In genomic region chr10:85467393-85467792, GRCm38 (mm10) we compare ENCODE assay signal across 14 mouse cellular contexts.
"Had no signal": no experiment of that assay in that cellular context is flagged by ENCODE, and none has a peak within 500 bp of the region (broad histone marks: within the 10 kb centered on the region; RNA-seq: fewer than 3 reads in every experiment).

No protein-coding gene starts in this region.

- H3K4me3 ChIP-seq: lung, embryonic 15.5 days; megakaryocyte, embryonic 14.5 days; midbrain, embryonic 12.5 days; neural tube, embryonic 12.5 days; stomach, embryonic 15.5 days had no signal

- H3K27ac ChIP-seq: lung, embryonic 15.5 days; macrophage; midbrain, embryonic 12.5 days; neural tube, embryonic 12.5 days; stomach, embryonic 15.5 days; stomach, postnatal 0 days had no signal

- H3K27me3 ChIP-seq: lung, embryonic 15.5 days; midbrain, embryonic 12.5 days; neural tube, embryonic 12.5 days; stomach, embryonic 15.5 days had no signal

- H3K4me1 ChIP-seq: lung, embryonic 15.5 days; megakaryocyte, embryonic 14.5 days; stomach, embryonic 15.5 days had no signal

- H3K4me2 ChIP-seq: lung, embryonic 15.5 days; midbrain, embryonic 12.5 days; neural tube, embryonic 12.5 days; stomach, embryonic 15.5 days had no signal

- H3K9ac ChIP-seq: lung, embryonic 15.5 days; midbrain, embryonic 12.5 days; neural tube, embryonic 12.5 days; stomach, embryonic 15.5 days had no signal

- DNase-seq: lung, adult 18-20 months; lung, postnatal 10 days; midbrain, embryonic 14.5 days; right cerebral cortex, postnatal 14 days; thymus, adult 2 months; thymus, postnatal 25 days; thymus, postnatal 4 days had no signal

- H3K9me3 ChIP-seq: lung, embryonic 15.5 days; megakaryocyte, embryonic 14.5 days; midbrain, embryonic 12.5 days; neural tube, embryonic 12.5 days; stomach, embryonic 15.5 days had no signal

- H3K36me3 ChIP-seq: lung, embryonic 15.5 days; midbrain, embryonic 12.5 days; neural tube, embryonic 12.5 days; stomach, embryonic 15.5 days had no signal
